Mouse (Mus musculus): ENCODE results near the gene Fkbp5. TPM values are rescaled to one million over a fixed set of nuclear protein-coding genes. Genes with fewer than 3 reads are reported as not detected.
A peak's percentile ranks its signal among the peaks of the same experiment; 100 is the strongest.

The Fkbp5 gene
- polyA plus RNA-seq, 1 experiment from 2014 or later = 26.9 TPM

GRCm38 (mm10) chr17:28475593-28476325, 41.6 kb downstream of the Fkbp5 start:
- Histone ChIP-seq H3K4me2 (replicated peaks; ENCODE audit: low read depth, low read length) (no peak overlapping the region), H3K36me3 (ENCODE audit: insufficient read depth, low read length) (0 out of 2 replicates have a peak, but pooled peaks cover 4% of the 10 kb centered on the region), H3K27me3 (replicated peaks; ENCODE audit: insufficient read depth, low read length) (no peaks in the 10 kb centered on the region), H3K9ac (replicated peaks; ENCODE audit: low read depth) (no peak overlapping the region), H3K4me1 (ENCODE audit: insufficient read depth, low read depth, low read length) (peaks cover 8% of the 10 kb centered on the region; the same call in 1 of the 2 replicates), H3K9me3 (ENCODE audit: low read length) (no peaks in the 10 kb centered on the region), H3K27ac (ENCODE audit: low read length) (no peak overlapping the region), H3K4me3 (ENCODE audit: low read depth, low read length) (no peak overlapping the region)
- 68% methylated on average over 3 of the region's 3 CpGs for WGBS
- DNase-seq (ENCODE audit: low spot score) = no peak
- no peak for TF ChIP-seq EP300 (IDR thresholded peaks at IDR 0.05)
- peak; percentile 58 for TF ChIP-seq CTCF (IDR thresholded peaks at IDR 0.05)
- no peak for ATAC-seq

- no peak overlapping the region for H3K4me2 ChIP-seq (replicated peaks; ENCODE audit: low read depth, low read length)
- no peak overlapping the region for H3K27ac ChIP-seq (ENCODE audit: low read length)
- no peaks in the 10 kb centered on the region for H3K36me3 ChIP-seq (ENCODE audit: insufficient read depth, low read length)
- ATAC-seq (no peak), DNase-seq (ENCODE audit: low spot score) (no peak)
- H3K27me3 ChIP-seq (replicated peaks; ENCODE audit: insufficient read depth, low read length) = no peaks in the 10 kb centered on the region
- TF ChIP-seq EP300 (IDR thresholded peaks at IDR 0.05) (no peak), CTCF (IDR thresholded peaks at IDR 0.05) (no peak)
- WGBS = 38% methylated on average over 5 of the region's 5 CpGs
- no peak overlapping the region for H3K9ac ChIP-seq (replicated peaks; ENCODE audit: low read depth)
- H3K9me3 ChIP-seq (ENCODE audit: low read length) = no peaks in the 10 kb centered on the region
- H3K4me3 ChIP-seq (ENCODE audit: low read depth, low read length) = no peak overlapping the region
- peaks cover 8% of the 10 kb centered on the region; the same call in 1 of the 2 replicates for H3K4me1 ChIP-seq (ENCODE audit: insufficient read depth, low read depth, low read length)
Observed at GRCm38 (mm10) chr17:28472696-28473095, 44.6 kb downstream of the Fkbp5 start.

- 76% methylated on average over 6 of the region's 6 CpGs for WGBS
- no peak for ATAC-seq
- DNase-seq (ENCODE audit: low spot score) = no peak
Observed at GRCm38 (mm10) chr17:28470876-28471275, 46.5 kb downstream of the Fkbp5 start.

GRCm38 (mm10) chr17:28467749-28468148, 49.6 kb downstream of the Fkbp5 start:
- H3K27ac ChIP-seq (ENCODE audit: low read length) = no peak overlapping the region
- no peak for TF ChIP-seq CTCF (IDR thresholded peaks at IDR 0.05)
- 0 out of 2 replicates have a peak, but pooled peaks have one; percentile 39 for TF ChIP-seq EP300 (IDR thresholded peaks at IDR 0.05)
- no peak overlapping the region for H3K4me3 ChIP-seq (ENCODE audit: low read depth, low read length)
- no peak for ATAC-seq
- H3K9me3 ChIP-seq (ENCODE audit: low read length) = no peaks in the 10 kb centered on the region
- H3K27me3 ChIP-seq (replicated peaks; ENCODE audit: insufficient read depth, low read length) = no peaks in the 10 kb centered on the region
- 0 out of 2 replicates have a peak overlapping the region, but pooled peaks have one; percentile 1 for H3K4me2 ChIP-seq (replicated peaks; ENCODE audit: low read depth, low read length)
- no peak overlapping the region for H3K9ac ChIP-seq (replicated peaks; ENCODE audit: low read depth)
- peaks cover 3% of the 10 kb centered on the region; the same call in 1 of the 2 replicates for H3K4me1 ChIP-seq (ENCODE audit: insufficient read depth, low read depth, low read length)
- peak; percentile 37 for DNase-seq (ENCODE audit: low spot score)
- H3K36me3 ChIP-seq (ENCODE audit: insufficient read depth, low read length) = no peaks in the 10 kb centered on the region
- 45% methylated on average over 11 of the region's 11 CpGs for WGBS

More at GRCm38 (mm10) chr17:28470876-28471275, 46.5 kb downstream of the Fkbp5 start:
- H3K9me3 ChIP-seq (ENCODE audit: low read length) = no peaks in the 10 kb centered on the region
- no peak for TF ChIP-seq EP300 (IDR thresholded peaks at IDR 0.05)
- no peak for TF ChIP-seq CTCF (IDR thresholded peaks at IDR 0.05)
- no peaks in the 10 kb centered on the region for H3K36me3 ChIP-seq (ENCODE audit: insufficient read depth, low read length)
- no peak overlapping the region for H3K9ac ChIP-seq (replicated peaks; ENCODE audit: low read depth)
- H3K4me3 ChIP-seq (ENCODE audit: low read depth, low read length) = no peak overlapping the region
- H3K4me2 ChIP-seq (replicated peaks; ENCODE audit: low read depth, low read length) = no peak overlapping the region
- 0 out of 2 replicates have a peak, but pooled peaks cover 3% of the 10 kb centered on the region for H3K4me1 ChIP-seq (ENCODE audit: insufficient read depth, low read depth, low read length)
- H3K27me3 ChIP-seq (replicated peaks; ENCODE audit: insufficient read depth, low read length) = no peaks in the 10 kb centered on the region
- no peak overlapping the region for H3K27ac ChIP-seq (ENCODE audit: low read length)

GRCm38 (mm10) chr17:28465968-28466367, 51.4 kb downstream of the Fkbp5 start:
- ATAC-seq (peak; percentile 50), DNase-seq (ENCODE audit: low spot score) (peak; percentile 56)
- Histone ChIP-seq H3K4me2 (replicated peaks; ENCODE audit: low read depth, low read length) (no peak overlapping the region), H3K36me3 (ENCODE audit: insufficient read depth, low read length) (no peaks in the 10 kb centered on the region), H3K27ac (ENCODE audit: low read length) (0 out of 2 replicates have a peak overlapping the region, but pooled peaks have one; percentile 23), H3K9me3 (ENCODE audit: low read length) (no peaks in the 10 kb centered on the region), H3K9ac (replicated peaks; ENCODE audit: low read depth) (no peak overlapping the region), H3K4me1 (ENCODE audit: insufficient read depth, low read depth, low read length) (no peaks in the 10 kb centered on the region; the same call in 1 of the 2 replicates), H3K4me3 (ENCODE audit: low read depth, low read length) (no peak overlapping the region), H3K27me3 (replicated peaks; ENCODE audit: insufficient read depth, low read length) (no peaks in the 10 kb centered on the region)
- WGBS = 49% methylated on average over 4 of the region's 4 CpGs
- TF ChIP-seq EP300 (IDR thresholded peaks at IDR 0.05) (peak; percentile 73; the same call in 1 of the 2 replicates), CTCF (IDR thresholded peaks at IDR 0.05) (no peak)

- H3K4me3 ChIP-seq (ENCODE audit: low read depth, low read length) = no peak overlapping the region
- H3K9me3 ChIP-seq (ENCODE audit: low read length) = no peaks in the 10 kb centered on the region
- no peaks in the 10 kb centered on the region for H3K36me3 ChIP-seq (ENCODE audit: insufficient read depth, low read length)
- no peaks in the 10 kb centered on the region for H3K27me3 ChIP-seq (replicated peaks; ENCODE audit: insufficient read depth, low read length)
- H3K27ac ChIP-seq (ENCODE audit: low read length) = no peak overlapping the region
- WGBS = 55% methylated on average over 7 of the region's 7 CpGs
- ATAC-seq = peak; percentile 65
- no peak overlapping the region for H3K9ac ChIP-seq (replicated peaks; ENCODE audit: low read depth)
- H3K4me2 ChIP-seq (replicated peaks; ENCODE audit: low read depth, low read length) = no peak overlapping the region
- TF ChIP-seq EP300 (IDR thresholded peaks at IDR 0.05) (peak; percentile 93), CTCF (IDR thresholded peaks at IDR 0.05) (no peak)
- no peaks in the 10 kb centered on the region; the same call in 1 of the 2 replicates for H3K4me1 ChIP-seq (ENCODE audit: insufficient read depth, low read depth, low read length)
- DNase-seq (ENCODE audit: low spot score) = peak; percentile 62
Observed at GRCm38 (mm10) chr17:28463701-28464443, 53.5 kb downstream of the Fkbp5 start.
